Mouse (Mus musculus) right cerebral cortex, postnatal 14 days (tissue): Measurements from ENCODE around the gene Cldn34c4.

Source experiments
- DNase-seq: peaks from one replicate; pipeline ENCODE4 v3.0.0; 2022

Cldn34c4 gene

GRCm38 (mm10) chrX:127736454-127736853 lies at the start of gene Cldn34c4:
Cldn34c4 (minus strand) TSS chrX:127736554.
- DNase-seq: no peak

GRCm38 (mm10) chrX:127747062-127747461 lies 10.7 kb upstream of the Cldn34c4 start:
- no peak for DNase-seq
